Mouse (Mus musculus) megakaryocyte, embryonic 14.5 days (primary cell): ENCODE measurements around the gene Grk1.

Source experiments
- FLI1 ChIP-seq: IDR thresholded peaks from 2 replicates; pipeline ENCODE4 v1.6.1; 2012; ENCODE audit warnings: low read length, inconsistent platforms, mixed read lengths
- GATA1 ChIP-seq: IDR thresholded peaks from 3 replicates; pipeline ENCODE4 v1.6.1; 2012; ENCODE audit warnings: mixed read lengths, low read length, inconsistent platforms, borderline replicate concordance

DNA sequence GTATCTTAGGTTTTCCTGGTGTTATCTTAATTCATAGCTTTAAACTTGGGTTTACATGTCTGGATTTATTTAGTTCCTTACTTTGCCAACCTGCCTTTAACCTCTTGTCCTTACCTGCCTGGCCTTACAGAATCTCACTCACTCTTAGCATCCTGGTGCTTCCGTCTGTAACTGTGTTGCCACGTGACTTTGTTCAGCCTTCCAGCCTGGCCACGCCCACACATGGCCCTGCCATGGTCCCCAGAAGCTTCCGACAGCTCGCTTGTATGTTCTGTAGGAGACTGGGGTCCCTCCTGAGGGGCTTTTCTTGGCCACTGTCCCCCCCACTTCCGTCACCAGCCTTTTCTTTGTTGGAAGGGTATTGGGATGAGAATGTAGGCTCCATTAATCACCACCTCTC is 48.7 kb upstream of the Grk1 start:
- TF ChIP-seq GATA1 (no peak), FLI1 (no peak)
